Mouse (Mus musculus): ENCODE results near the gene Klf12. TPM values are rescaled to one million over a fixed set of nuclear protein-coding genes. Genes with fewer than 3 reads are reported as not detected.

The Klf12 gene
- polyA plus RNA-seq, 2 experiments, result 2.8 to 3.2 TPM

GRCm38 (mm10) chr14:99894062-99894461 lies 390.4 kb downstream of the Klf12 start:
- Histone ChIP-seq H3K9ac (replicated peaks) (no peak overlapping the region), H3K4me1 (replicated peaks; ENCODE audit: control insufficient read depth in 2 of 2, insufficient read depth in 2 of 2, low read length in 1 of 2) (no peaks in the 10 kb centered on the region), H3K27me3 (ENCODE audit: control insufficient read depth, insufficient read depth, low read length) (no peaks in the 10 kb centered on the region), H3K36me3 (replicated peaks; ENCODE audit: control insufficient read depth, insufficient read depth, low read depth) (no peaks in the 10 kb centered on the region), H3K4me2 (ENCODE audit: low read depth) (no peak overlapping the region), H3K27ac (no peak overlapping the region), H3K4me3 (ENCODE audit: insufficient read depth in 1 of 2, low read depth in 2 of 2, low read length in 2 of 2) (no peak overlapping the region), H3K9me3 (ENCODE audit: control insufficient read depth, low read length) (no peaks in the 10 kb centered on the region)
- TF ChIP-seq CTCF (IDR thresholded peaks at IDR 0.05; ENCODE audit: low read depth) (no peak), EP300 (IDR thresholded peaks at IDR 0.05; ENCODE audit: low read depth) (no peak)
- ATAC-seq (ENCODE audit: insufficient read depth) (no peak), DNase-seq (ENCODE audit: low read depth in 3 of 3, low spot score in 3 of 3) (no peak)
- WGBS (ENCODE audit: insufficient replicate concordance), result 78% methylated on average over 14 of the region's 14 CpGs

GRCm38 (mm10) chr14:99886503-99886902 lies 398.0 kb downstream of the Klf12 start:
- DNase-seq (ENCODE audit: low read depth in 3 of 3, low spot score in 3 of 3) (no peak), ATAC-seq (ENCODE audit: insufficient read depth) (no peak)
- no peak overlapping the region for H3K4me3 ChIP-seq (ENCODE audit: insufficient read depth in 1 of 2, low read depth in 2 of 2, low read length in 2 of 2)
- no peak overlapping the region for H3K9ac ChIP-seq (replicated peaks)
- H3K27ac ChIP-seq, result no peak overlapping the region
- no peaks in the 10 kb centered on the region for H3K9me3 ChIP-seq (ENCODE audit: control insufficient read depth, low read length)
- 52% methylated on average over 2 of the region's 2 CpGs for WGBS (ENCODE audit: insufficient replicate concordance)
- no peaks in the 10 kb centered on the region for H3K36me3 ChIP-seq (replicated peaks; ENCODE audit: control insufficient read depth, insufficient read depth, low read depth)
- TF ChIP-seq CTCF (IDR thresholded peaks at IDR 0.05; ENCODE audit: low read depth) (no peak), EP300 (IDR thresholded peaks at IDR 0.05; ENCODE audit: low read depth) (no peak)
- no peaks in the 10 kb centered on the region for H3K27me3 ChIP-seq (ENCODE audit: control insufficient read depth, insufficient read depth, low read length)
- no peaks in the 10 kb centered on the region for H3K4me1 ChIP-seq (replicated peaks; ENCODE audit: control insufficient read depth in 2 of 2, insufficient read depth in 2 of 2, low read length in 1 of 2)
- H3K4me2 ChIP-seq (ENCODE audit: low read depth), result no peak overlapping the region

- TF ChIP-seq EP300 (IDR thresholded peaks at IDR 0.05; ENCODE audit: low read depth) (no peak), CTCF (IDR thresholded peaks at IDR 0.05; ENCODE audit: low read depth) (no peak)
- H3K9ac ChIP-seq (replicated peaks), result no peak overlapping the region
- no peak overlapping the region for H3K4me3 ChIP-seq (ENCODE audit: insufficient read depth in 1 of 2, low read depth in 2 of 2, low read length in 2 of 2)
- H3K4me1 ChIP-seq (replicated peaks; ENCODE audit: control insufficient read depth in 2 of 2, insufficient read depth in 2 of 2, low read length in 1 of 2), result no peaks in the 10 kb centered on the region
- H3K36me3 ChIP-seq (replicated peaks; ENCODE audit: control insufficient read depth, insufficient read depth, low read depth), result no peaks in the 10 kb centered on the region
- ATAC-seq (ENCODE audit: insufficient read depth), result no peak
- WGBS (ENCODE audit: insufficient replicate concordance), result 54% methylated on average over 2 of the region's 2 CpGs
- H3K27ac ChIP-seq, result no peak overlapping the region
- no peaks in the 10 kb centered on the region for H3K9me3 ChIP-seq (ENCODE audit: control insufficient read depth, low read length)
- DNase-seq (ENCODE audit: low read depth in 3 of 3, low spot score in 3 of 3), result no peak
- H3K4me2 ChIP-seq (ENCODE audit: low read depth), result no peak overlapping the region
- no peaks in the 10 kb centered on the region for H3K27me3 ChIP-seq (ENCODE audit: control insufficient read depth, insufficient read depth, low read length)
These were observed 398.9 kb downstream of the Klf12 start for GRCm38 (mm10) chr14:99885562-99885961.

DNA sequence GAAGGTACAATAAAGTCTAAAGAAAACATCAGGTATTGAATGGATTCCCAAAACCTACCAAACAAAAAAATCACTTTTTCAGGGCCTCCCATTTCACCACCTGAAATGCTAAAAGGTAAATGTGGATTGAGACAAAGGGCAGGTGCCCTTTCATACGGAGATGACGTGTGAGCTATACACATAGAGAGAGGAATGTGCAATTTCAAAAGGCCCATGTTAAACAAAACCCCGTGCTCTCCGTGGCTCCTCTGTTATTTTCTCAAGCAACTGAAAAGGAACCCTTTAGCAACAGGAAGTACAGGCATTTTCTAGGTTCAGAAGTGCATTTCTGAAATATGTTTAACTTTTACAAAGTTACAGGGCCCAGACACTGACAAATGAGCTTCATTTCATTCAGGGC lies 399.4 kb downstream of the Klf12 start:
- Histone ChIP-seq H3K4me3 (ENCODE audit: insufficient read depth in 1 of 2, low read depth in 2 of 2, low read length in 2 of 2) (no peak overlapping the region), H3K4me2 (ENCODE audit: low read depth) (no peak overlapping the region), H3K9ac (replicated peaks) (no peak overlapping the region), H3K27me3 (ENCODE audit: control insufficient read depth, insufficient read depth, low read length) (no peaks in the 10 kb centered on the region), H3K27ac (no peak overlapping the region), H3K36me3 (replicated peaks; ENCODE audit: control insufficient read depth, insufficient read depth, low read depth) (no peaks in the 10 kb centered on the region), H3K4me1 (replicated peaks; ENCODE audit: control insufficient read depth in 2 of 2, insufficient read depth in 2 of 2, low read length in 1 of 2) (no peaks in the 10 kb centered on the region), H3K9me3 (ENCODE audit: control insufficient read depth, low read length) (no peaks in the 10 kb centered on the region)
- no peak for DNase-seq (ENCODE audit: low read depth in 3 of 3, low spot score in 3 of 3)
- TF ChIP-seq CTCF (IDR thresholded peaks at IDR 0.05; ENCODE audit: low read depth) (no peak), EP300 (IDR thresholded peaks at IDR 0.05; ENCODE audit: low read depth) (no peak)
- 57% methylated on average over 4 of the region's 4 CpGs for WGBS (ENCODE audit: insufficient replicate concordance)
- ATAC-seq (ENCODE audit: insufficient read depth), result no peak

- H3K9ac ChIP-seq (replicated peaks), result no peak overlapping the region
- no peaks in the 10 kb centered on the region for H3K36me3 ChIP-seq (replicated peaks; ENCODE audit: control insufficient read depth, insufficient read depth, low read depth)
- no peak overlapping the region for H3K4me2 ChIP-seq (ENCODE audit: low read depth)
- DNase-seq (ENCODE audit: low read depth in 3 of 3, low spot score in 3 of 3) (no peak), ATAC-seq (ENCODE audit: insufficient read depth) (no peak)
- no peaks in the 10 kb centered on the region for H3K27me3 ChIP-seq (ENCODE audit: control insufficient read depth, insufficient read depth, low read length)
- no peak overlapping the region for H3K4me3 ChIP-seq (ENCODE audit: insufficient read depth in 1 of 2, low read depth in 2 of 2, low read length in 2 of 2)
- H3K27ac ChIP-seq, result no peak overlapping the region
- no peaks in the 10 kb centered on the region for H3K4me1 ChIP-seq (replicated peaks; ENCODE audit: control insufficient read depth in 2 of 2, insufficient read depth in 2 of 2, low read length in 1 of 2)
- no peak for TF ChIP-seq CTCF (IDR thresholded peaks at IDR 0.05; ENCODE audit: low read depth)
- TF ChIP-seq EP300 (IDR thresholded peaks at IDR 0.05; ENCODE audit: low read depth), result no peak
- no peaks in the 10 kb centered on the region for H3K9me3 ChIP-seq (ENCODE audit: control insufficient read depth, low read length)
- WGBS (ENCODE audit: insufficient replicate concordance), result 41% methylated on average over 5 of the region's 5 CpGs
These were observed 407.5 kb downstream of the Klf12 start for GRCm38 (mm10) chr14:99876791-99877578.
